Mouse (Mus musculus) fibroblast of lung, adult 2 months (primary cell): ENCODE data around the gene Dclre1c.
A peak's percentile ranks its signal among the peaks of the same experiment; 100 is the strongest.

Experiments used
- DNase-seq: peaks from one replicate; pipeline ENCODE4 v3.0.0-alpha.2; 2011; ENCODE audit warnings: low read depth

Gene Dclre1c

GRCm38 (mm10) chr2:3475746-3476251, 51.9 kb downstream of the Dclre1c start:
- no peak for DNase-seq

GRCm38 (mm10) chr2:3480239-3480638, 56.3 kb downstream of the Dclre1c start:
- DNase-seq = no peak

GRCm38 (mm10) chr2:3489816-3490215, 65.9 kb downstream of the Dclre1c start:
- no peak for DNase-seq

- DNase-seq = no peak
These were observed 70.0 kb downstream of the Dclre1c start for GRCm38 (mm10) chr2:3493833-3494409.

- no peak for DNase-seq
These were observed 75.6 kb downstream of the Dclre1c start for GRCm38 (mm10) chr2:3499543-3499942.

GRCm38 (mm10) chr2:3500886-3501285, 77.0 kb downstream of the Dclre1c start:
- DNase-seq = no peak

GRCm38 (mm10) chr2:3512076-3512475, 88.1 kb downstream of the Dclre1c start:
- DNase-seq = no peak

GRCm38 (mm10) chr2:3512552-3513454, 88.9 kb downstream of the Dclre1c start, which contains the start of the genes Gm45902, Hspa14 and Cdnf:
Gene Gm45902, minus strand, starts transcription at chr2:3512790.
Gene Hspa14, minus strand, starts transcription at chr2:3512814.
Gene Cdnf, plus strand, starts transcription at chr2:3513030.
- DNase-seq = peak; percentile 98
